Mouse (Mus musculus) liver, adult (tissue): ENCODE results near the gene Tmem125.

ENCODE experiments used
- GATA4 ChIP-seq: IDR thresholded peaks from 2 replicates; pipeline ENCODE4 v1.6.1; 2014; ENCODE audit warnings: mild to moderate bottlenecking, low read length; ENCODE audit not compliant: insufficient replicate concordance

Tmem125 gene

GRCm38 (mm10) chr4:118543592-118544260 lies at the start of gene Tmem125:
Gene Tmem125, minus strand, starts transcription at chr4:118544044.
- TF ChIP-seq GATA4, result no peak

GRCm38 (mm10) chr4:118589733-118590130 lies 45.9 kb upstream of the Tmem125 start:
- no peak for TF ChIP-seq GATA4

GRCm38 (mm10) chr4:118589053-118589732 lies 45.3 kb upstream of the Tmem125 start:
- no peak for TF ChIP-seq GATA4

DNA sequence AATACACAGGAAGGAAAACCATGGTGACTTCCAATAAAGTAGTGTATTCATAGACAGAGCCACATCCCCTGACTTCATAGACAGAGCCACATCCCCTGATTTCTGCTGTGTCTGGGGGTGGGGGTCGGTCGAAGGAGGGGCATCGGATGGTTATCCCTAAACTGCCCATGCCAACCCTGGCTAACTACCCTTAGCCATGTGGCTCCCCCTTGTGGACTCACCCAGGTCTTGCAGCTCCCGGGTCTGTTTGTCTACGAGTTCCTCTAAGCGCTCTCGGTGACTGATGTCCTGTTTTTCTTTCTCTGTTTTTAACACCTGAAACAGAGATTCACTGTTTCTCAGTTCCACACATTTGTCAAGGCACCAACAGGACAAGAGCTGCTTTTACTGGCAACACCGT lies 38.8 kb upstream of the Tmem125 start:
- no peak for TF ChIP-seq GATA4

- TF ChIP-seq GATA4, result no peak
These were observed 37.7 kb upstream of the Tmem125 start for GRCm38 (mm10) chr4:118581508-118581907.

GRCm38 (mm10) chr4:118579313-118579712 lies 35.5 kb upstream of the Tmem125 start:
- no peak for TF ChIP-seq GATA4

- no peak for TF ChIP-seq GATA4
These were observed 32.3 kb upstream of the Tmem125 start for GRCm38 (mm10) chr4:118576097-118576496.

- TF ChIP-seq GATA4, result no peak
These were observed 27.6 kb upstream of the Tmem125 start for GRCm38 (mm10) chr4:118571441-118571840.

GRCm38 (mm10) chr4:118569320-118569719 lies 25.5 kb upstream of the Tmem125 start:
- TF ChIP-seq GATA4, result no peak

- TF ChIP-seq GATA4, result no peak
These were observed 24.9 kb upstream of the Tmem125 start for GRCm38 (mm10) chr4:118568709-118569108.

DNA sequence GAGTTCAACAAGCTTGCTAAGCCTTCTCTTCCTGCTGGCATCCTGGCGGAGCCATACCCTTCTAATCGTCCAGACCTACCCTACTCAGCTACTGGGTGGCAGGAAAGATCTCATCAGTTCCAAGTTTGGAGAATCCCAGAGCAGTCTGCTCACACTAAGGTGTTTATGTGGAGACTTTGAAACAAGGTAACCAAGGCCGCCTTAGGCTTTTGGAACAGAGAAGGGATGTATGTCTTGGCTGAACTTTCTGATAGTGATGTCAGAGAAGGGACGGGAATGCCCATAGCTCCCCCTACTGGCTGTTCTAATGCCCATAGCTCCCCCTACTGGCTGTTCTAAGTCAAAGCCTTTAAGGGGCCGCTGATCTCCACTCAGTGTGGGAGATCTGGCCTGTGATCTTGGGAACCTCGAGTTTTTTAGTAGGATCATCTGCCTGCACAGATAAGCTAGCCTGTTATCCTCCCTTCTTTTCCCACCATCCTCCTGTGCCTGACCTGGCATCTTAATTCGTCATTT lies 22.4 kb upstream of the Tmem125 start:
- TF ChIP-seq GATA4, result no peak

DNA sequence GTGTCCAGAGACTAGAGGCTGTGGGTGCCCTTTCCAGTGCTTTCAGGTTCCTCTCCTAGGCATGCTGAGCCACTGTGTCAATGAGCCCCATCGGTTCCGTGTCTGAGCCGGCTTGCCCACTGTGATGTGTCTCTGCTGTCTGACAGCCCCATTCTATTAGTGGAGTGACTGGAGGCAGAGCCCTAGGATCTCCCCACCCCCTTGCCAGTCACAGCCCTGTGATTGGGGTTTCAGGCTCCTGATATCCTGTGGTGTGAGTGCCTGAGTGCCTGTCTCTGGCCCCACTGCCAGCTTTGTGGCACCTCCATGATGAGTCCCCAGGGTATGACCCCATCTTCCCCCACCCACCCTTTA lies 21.1 kb upstream of the Tmem125 start:
- TF ChIP-seq GATA4, result no peak

- no peak for TF ChIP-seq GATA4
These were observed 20.4 kb upstream of the Tmem125 start for GRCm38 (mm10) chr4:118564062-118564925.

- TF ChIP-seq GATA4, result no peak
These were observed 9.3 kb upstream of the Tmem125 start for GRCm38 (mm10) chr4:118553039-118553649.

DNA sequence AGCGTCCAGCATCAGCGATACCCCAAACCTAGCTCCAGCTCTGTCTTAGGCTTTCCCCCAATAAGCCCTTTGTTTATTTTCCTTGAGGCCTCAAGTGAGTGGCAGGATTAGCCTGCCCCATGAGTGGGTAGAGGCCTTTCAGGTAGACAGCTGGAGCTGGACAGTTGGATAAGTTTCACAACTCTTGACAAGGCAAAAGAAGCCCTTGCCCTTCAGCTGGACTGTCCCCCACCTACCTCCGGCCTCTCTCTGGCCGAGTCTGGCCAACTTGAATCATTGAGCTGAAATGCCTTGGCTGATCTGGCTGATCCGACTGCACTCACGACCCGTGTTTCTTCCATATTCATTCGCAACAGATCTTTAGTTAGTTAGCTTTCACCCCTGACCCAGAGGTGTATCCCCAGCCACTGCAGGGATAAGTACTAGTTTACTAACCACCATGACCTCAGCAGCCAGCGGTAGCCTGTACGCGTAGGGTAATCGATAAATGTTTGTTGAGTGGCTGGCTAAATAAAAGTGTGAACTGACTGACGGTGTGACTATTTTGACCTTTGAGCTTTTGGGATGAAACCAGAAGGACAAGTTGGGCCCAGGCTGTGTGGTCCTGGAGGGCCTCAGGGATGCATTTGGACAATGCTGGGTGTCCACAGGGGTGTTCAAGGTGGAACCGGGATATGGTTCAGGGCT lies 740 bp upstream of the Tmem125 start:
- TF ChIP-seq GATA4, result no peak
